Mouse (Mus musculus) G1E (cell line): ENCODE results near the gene Plxna2.

Experiments
- CTCF ChIP-seq: IDR thresholded peaks from 2 replicates; pipeline ENCODE4 v1.5.1; 2012; ENCODE audit warnings: low read depth, low read length, inconsistent platforms, mixed read lengths
- GATA1 ChIP-seq: IDR thresholded peaks from 2 replicates; pipeline ENCODE4 v1.6.1; 2012; ENCODE audit warnings: borderline replicate concordance, low read length, inconsistent platforms, mixed read lengths
- POLR2AphosphoS5 ChIP-seq: IDR thresholded peaks from 2 replicates; pipeline ENCODE4 v1.6.1; 2012; ENCODE audit warnings: low read depth, low read length, inconsistent platforms; ENCODE audit not compliant: insufficient replicate concordance
- TAL1 ChIP-seq: conservative IDR thresholded peaks from 2 replicates; pipeline ENCODE4 v1.6.1; 2012; ENCODE audit warnings: low read depth, low read length, inconsistent platforms, mixed read lengths

GRCm38 (mm10) chr1:194816913-194817312, 198.9 kb downstream of the Plxna2 start:
- peak; percentile 47 for TF ChIP-seq CTCF
- no peak for TF ChIP-seq GATA1
- TF ChIP-seq TAL1, result no peak
- TF ChIP-seq POLR2AphosphoS5, result no peak
